Mouse (Mus musculus): ENCODE results near the gene Rps2. TPM values are rescaled to one million over a fixed set of nuclear protein-coding genes. Genes with fewer than 3 reads are reported as not detected.

Rps2 gene
- polyA plus RNA-seq (2012; rRNA removed) = 3,267 and 3,407 TPM in 2 replicates

DNA sequence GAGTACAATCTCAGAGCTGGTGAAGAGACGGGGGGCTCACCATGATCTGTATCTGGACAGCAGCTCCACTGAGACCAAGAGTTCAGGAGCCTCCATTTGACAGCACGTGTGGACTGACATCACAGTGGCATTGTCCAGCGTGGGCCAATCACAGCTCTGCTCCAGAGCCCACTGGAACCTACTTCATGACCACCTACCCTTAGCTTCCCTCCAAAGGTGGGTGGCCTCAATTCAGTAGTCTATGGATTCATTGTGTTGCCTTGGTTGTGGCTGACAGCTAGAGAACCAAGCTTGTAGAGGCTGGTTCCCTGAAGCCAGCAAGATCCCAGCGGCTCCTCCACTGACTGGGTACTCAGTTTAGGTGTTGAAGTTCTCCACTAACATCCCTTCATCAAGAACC is at the start of gene Rps2, which contains the start of gene Rnf151:
Rps2 (plus strand) TSS at position 174 of the 400 bp plus-strand sequence.
Rnf151 (minus strand) TSS at position 121 of the 400 bp plus-strand sequence.

DNA sequence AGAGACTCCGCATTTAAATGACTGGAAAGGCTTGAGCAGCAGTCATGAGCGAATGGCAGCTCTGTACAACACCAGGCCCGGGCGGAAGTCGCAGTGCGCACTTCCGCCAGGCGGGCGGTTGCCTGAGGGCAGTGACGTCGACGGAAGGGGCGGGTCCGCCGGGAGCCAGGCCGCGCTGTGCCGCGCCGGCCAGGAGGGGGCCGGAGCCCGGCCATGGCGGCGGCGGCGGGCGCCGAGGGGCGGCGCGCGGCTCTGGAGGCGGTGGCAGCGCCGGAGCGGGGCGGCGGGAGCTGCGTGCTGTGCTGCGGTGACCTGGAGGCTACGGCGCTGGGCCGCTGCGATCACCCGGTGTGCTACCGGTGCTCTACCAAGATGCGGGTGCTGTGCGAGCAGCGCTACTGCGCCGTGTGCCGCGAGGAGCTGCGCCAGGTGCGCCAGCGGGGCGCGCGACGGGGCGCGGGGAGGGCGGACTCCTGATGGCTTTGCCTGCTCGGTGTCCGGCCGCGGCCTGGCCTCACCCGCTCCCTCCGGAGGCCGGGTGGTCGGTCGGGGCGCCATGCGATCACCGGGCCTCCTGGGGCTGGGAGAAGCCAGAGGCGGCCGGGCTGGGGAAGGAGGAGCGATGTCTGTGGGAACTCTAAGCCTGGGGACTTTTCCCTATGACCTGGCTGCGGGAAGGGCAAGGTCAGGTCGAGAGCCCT is 48.2 kb upstream of the Rps2 start, which contains the start of gene Zfp598:
Zfp598 (plus strand) TSS at position 143 of the 701 bp plus-strand sequence.

DNA sequence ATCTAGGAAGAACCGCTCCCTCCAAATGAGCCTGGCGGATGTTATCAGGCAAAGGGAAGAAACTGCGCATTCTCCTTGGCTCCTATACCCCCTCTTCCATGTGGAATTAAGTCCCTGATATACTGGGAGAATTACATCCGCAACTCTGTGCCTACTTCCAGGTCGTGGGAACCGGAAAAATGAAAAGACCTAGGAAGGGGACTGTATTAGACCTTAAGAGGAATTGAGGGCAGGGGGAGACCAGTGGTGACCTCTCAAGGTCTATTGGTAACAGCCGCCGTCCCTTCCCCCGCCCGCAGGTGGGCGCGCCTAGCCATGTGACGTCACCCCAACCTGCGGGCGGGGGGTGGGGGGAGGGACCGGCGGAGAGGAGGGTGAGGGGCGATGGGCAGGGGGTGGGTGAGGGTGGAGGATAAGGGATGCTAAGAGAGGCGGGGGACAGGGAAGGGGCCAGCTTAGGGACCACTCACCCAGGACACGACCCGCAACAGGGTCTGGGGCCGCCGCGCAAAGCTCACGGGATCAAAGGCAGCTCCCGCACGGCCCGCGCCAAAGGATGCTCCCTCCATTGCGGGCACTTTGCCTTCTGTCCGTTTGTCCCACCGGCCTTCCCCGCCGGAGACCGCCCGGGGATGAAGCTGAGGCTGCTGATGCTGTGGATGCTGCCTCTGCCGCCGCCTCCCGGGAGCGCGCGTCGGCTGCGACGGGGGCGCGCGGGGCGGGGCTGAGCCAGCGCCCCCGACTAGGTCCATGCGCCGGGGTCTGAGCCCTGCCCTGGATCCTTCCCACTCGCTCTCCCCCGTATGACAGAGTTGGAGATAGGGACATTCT is 28.4 kb upstream of the Rps2 start, which contains the start of gene Syngr3:
Syngr3 (minus strand) TSS at position 705 of the 831 bp plus-strand sequence.

DNA sequence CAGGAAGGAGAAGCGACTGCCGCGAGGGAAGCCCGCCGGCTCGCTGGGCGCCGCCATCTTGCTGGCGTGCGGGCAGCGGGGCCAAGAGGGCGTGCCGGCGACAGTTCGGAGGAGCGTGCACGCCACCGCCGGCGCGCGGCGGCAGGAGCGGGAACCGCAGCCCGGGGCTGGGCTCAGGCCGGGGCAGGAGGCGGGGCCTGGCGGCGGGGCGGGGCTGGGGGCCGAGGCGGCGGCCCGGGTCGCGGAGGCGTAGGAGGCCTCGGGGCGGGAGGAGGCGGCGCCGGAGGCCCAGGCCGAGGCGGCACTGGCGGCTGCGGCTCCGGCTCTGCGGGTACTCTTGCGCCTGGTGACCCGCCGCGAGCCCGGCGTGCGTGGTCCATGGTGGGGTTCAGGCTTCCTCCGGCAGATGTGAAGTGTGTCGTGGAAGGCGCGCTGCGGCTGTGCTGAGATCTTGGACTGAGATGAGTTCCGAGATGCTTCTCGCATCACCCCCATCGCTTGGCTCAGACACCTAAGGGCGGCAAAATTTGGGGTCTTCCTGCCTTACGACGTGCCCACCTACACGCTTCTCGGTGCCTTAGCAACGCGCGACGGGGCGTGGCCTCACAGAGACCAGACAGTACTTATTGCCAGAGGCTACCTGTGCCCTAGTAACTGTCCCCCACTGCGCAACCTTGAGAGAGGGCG is 21.8 kb upstream of the Rps2 start, which contains the start of the genes Gfer and Noxo1:
Gfer (minus strand) TSS at position 146 of the 687 bp plus-strand sequence.
Noxo1 (plus strand) TSS at position 224 of the 687 bp plus-strand sequence.

DNA sequence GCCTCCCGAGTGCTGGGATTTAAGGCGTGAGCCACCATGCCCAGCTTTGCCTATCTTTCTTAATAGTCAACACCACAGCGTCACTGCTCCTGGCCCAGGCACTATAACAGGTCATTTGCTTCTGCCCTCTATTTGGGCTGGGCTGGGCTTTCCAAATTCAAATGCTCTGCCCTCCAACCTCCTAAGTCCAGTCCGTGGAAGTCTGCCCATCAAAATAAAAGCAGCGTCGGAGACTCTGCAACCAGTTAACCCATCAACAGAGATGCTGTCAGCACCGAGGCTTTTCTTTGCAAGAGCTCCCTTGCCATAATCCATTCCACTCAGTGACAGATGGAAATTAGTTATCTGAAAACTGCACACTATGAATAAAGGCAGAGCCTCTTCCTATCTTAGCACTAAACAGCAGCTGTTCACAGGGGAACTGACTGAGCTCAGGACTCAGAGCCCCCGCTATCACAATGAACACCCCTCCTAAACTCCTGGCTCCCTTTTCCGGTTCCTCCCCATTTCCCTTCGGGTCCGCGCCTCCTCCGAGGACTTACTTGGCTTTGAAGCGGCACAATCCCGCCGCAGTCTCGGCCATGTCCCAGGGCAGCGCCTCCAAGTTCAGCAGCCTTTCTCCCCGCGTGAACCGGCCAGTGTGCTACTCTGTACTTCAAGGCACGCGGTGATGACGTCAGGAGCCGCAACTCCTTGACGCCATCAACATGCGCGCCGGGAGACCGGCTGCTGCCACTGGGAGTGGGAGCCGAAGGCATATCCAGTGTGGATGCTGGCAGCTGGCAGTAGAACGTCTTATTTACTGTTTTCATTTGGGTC is 10.7 kb upstream of the Rps2 start, which contains the start of gene Tbl3:
Tbl3 (minus strand) TSS at position 679 of the 819 bp plus-strand sequence.

DNA sequence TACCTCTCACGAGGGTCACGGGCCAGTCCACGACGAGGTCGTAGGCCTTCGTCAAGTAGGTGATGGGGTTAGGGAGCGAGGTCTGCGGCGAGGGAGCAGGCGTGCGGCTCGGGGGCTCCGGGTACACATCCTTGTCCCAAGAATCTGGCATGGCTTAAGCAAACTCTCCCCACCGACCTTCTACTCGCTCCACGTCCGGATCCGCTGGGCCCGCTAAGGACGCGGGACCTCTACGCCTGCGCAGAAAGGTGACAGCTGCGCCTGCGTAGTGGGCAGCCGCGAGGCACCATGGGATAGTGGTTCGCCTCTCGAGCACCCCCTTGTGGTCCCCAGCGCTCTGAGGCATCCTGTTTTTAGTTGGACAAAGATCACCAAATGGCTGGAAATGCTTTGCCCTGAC is 6.3 kb downstream of the Rps2 start, which contains the start of gene Ndufb10:
Ndufb10 (minus strand) TSS at position 295 of the 400 bp plus-strand sequence.

DNA sequence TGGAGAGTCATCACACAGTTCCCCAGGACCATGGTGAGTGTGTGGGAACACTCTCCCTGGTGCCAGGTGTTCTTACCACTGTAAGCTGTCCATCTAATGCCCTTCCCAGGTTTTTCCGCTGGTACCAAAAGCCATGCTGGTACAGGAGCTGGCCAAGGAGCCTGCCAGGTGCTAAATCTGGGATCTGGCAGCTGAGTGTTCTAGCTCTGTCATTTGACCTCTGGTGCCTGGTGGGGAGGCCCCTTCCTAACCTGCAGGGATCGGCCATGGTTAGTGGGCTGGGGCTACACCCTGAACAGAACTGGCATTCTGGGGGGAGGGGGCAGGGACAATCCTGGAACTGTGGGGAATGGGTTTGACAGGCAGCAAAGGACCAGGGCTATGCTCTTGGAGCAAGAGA is 9.7 kb downstream of the Rps2 start, which contains the start of gene Rpl3l:
Rpl3l (plus strand) TSS at position 203 of the 400 bp plus-strand sequence.

DNA sequence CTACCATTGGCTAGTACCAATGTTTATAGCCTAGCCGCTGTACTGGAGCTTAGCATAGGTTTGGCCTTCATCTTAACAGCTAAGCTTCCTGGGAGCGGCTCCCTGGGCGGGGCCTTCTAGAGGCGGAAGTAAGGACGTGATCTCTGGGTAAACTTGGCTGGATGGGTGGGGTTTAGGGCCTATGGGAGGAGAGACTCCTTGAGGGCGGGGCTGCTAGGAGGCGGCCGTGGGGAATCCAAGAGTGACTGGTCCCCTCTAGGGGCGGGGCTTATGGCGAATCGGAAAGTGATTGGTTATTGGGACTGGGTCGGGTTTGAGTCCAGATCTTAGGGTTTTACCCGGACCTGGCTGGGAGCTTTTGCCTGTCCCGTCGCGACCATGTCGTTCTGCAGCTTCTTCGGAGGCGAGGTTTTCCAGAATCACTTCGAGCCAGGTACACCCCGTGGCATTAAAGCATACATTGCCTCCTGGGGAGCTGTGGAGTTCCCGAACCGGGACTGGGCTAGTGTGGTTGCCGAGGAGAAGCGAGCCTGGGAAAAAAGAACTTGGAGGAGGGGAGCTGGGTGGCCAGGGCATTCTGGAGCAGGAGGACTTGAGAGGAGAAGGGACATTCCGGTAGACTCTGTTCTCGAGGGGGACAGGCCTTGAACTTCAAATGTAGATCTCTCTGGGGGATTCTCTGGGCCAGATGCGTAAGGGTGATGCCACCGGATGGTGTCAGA is 18.6 kb downstream of the Rps2 start, which contains the start of gene Msrb1:
Msrb1 (plus strand) TSS at position 313 of the 722 bp plus-strand sequence.

DNA sequence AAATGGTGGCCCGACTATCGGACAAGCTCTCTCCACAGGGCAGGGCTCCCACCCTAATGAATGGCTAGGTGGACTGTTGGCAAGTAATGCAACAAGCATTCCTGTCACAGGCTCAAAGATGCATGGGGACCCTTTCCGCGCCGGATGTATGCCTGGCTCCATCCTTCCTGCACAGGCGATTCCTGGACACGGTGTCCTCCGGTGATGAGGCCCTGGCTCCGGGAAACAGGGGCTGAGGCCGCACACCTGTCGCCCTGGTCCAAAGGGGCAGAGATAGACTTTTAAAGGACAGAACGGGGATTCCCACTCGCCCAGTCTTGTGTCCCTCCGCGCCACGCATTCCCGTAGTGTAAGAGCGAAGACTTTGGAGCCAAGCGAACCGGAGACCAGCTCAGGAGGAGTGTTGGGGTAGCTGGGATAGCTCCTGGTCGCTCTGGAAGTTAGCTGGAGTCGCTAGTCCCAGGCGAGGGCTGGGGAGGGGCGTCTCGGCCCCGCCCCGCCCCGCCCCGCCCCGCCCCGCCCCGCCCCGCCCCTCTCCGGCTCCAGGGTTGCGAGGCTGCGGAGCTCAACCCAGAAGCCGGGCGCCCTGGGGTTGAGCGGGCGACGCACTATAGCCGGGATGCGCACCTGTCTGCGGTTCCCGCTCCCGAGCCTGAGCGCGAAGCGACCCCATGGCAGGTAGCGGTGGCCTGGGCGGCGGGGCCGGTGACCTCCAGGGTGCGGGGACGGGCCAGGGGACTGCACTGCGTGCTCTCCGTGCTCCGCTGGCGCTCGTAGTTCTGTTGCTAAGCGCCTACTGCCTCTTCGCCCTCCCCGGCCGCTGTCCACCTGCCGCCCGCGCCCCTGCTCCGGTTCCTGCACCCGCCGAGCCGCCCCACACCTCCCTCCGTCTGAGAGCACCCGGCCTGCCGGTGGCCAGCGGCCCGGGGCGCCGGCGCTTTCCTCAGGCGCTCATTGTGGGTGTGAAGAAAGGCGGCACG is 34.8 kb downstream of the Rps2 start, which contains the start of gene Hs3st6:
Hs3st6 (plus strand) TSS at position 574 of the 980 bp plus-strand sequence.

Other genes starting within 250 kb of the Rps2 start
- gene E4f1, start 247.8 kb upstream of the Rps2 start, polyA plus RNA-seq (2012; rRNA removed) = 86.5 and 103 TPM in 2 replicates
- gene Pgp, start 247.7 kb upstream of the Rps2 start, polyA plus RNA-seq (2012; rRNA removed) = 161 and 194 TPM in 2 replicates
- 2.0 and 2.5 TPM in 2 replicates for gene Bricd5, start 244.2 kb upstream of the Rps2 start, polyA plus RNA-seq (2012; rRNA removed)
- gene Mlst8, start 239.0 kb upstream of the Rps2 start, polyA plus RNA-seq (2012; rRNA removed) = 45.6 and 60.0 TPM in 2 replicates
- gene Caskin1, start 229.5 kb upstream of the Rps2 start, polyA plus RNA-seq (2012; rRNA removed) = 1.5 and 1.7 TPM in 2 replicates
- gene Traf7, start 190.2 kb upstream of the Rps2 start, polyA plus RNA-seq (2012; rRNA removed) = 179 and 213 TPM in 2 replicates
- 0.26 and 1.8 TPM in 2 replicates for gene Rab26, start 183.9 kb upstream of the Rps2 start, polyA plus RNA-seq (2012; rRNA removed)
- 80.1 and 86.9 TPM in 2 replicates for gene Pkd1, start 168.3 kb upstream of the Rps2 start, polyA plus RNA-seq (2012; rRNA removed)
- 126 and 137 TPM in 2 replicates for gene Tsc2, start 85.5 kb upstream of the Rps2 start, polyA plus RNA-seq (2012; rRNA removed)
- 8.2 and 8.6 TPM in 2 replicates for gene Nthl1, start 85.4 kb upstream of the Rps2 start, polyA plus RNA-seq (2012; rRNA removed)
- gene Slc9a3r2, start 67.8 kb upstream of the Rps2 start, polyA plus RNA-seq (2012; rRNA removed) = 81.0 and 93.6 TPM in 2 replicates
- gene Npw, start 59.7 kb upstream of the Rps2 start, polyA plus RNA-seq (2012; rRNA removed) = 0.44 and 0.66 TPM in 2 replicates
- 124 and 127 TPM in 2 replicates for gene Zfp598, start 48.4 kb upstream of the Rps2 start, polyA plus RNA-seq (2012; rRNA removed)
- 4.1 and 4.6 TPM in 2 replicates for gene Syngr3, start 28.2 kb upstream of the Rps2 start, polyA plus RNA-seq (2012; rRNA removed)
- 59.1 and 69.9 TPM in 2 replicates for gene Gfer, start 22.0 kb upstream of the Rps2 start, polyA plus RNA-seq (2012; rRNA removed)
- gene Noxo1, start 21.9 kb upstream of the Rps2 start, polyA plus RNA-seq (2012; rRNA removed) = 235 and 246 TPM in 2 replicates
- gene Tbl3, start 10.5 kb upstream of the Rps2 start, polyA plus RNA-seq (2012; rRNA removed) = 43.3 and 49.1 TPM in 2 replicates
- gene Rnf151, start 53 bp upstream of the Rps2 start, polyA plus RNA-seq (2012; rRNA removed) = not detected in 2 replicates
- gene Ndufb10, start 6.4 kb downstream of the Rps2 start, polyA plus RNA-seq (2012; rRNA removed) = 285 and 351 TPM in 2 replicates
- 0.10 and 0.13 TPM in 2 replicates for gene Rpl3l, start 9.7 kb downstream of the Rps2 start, polyA plus RNA-seq (2012; rRNA removed)
- gene Msrb1, start 18.5 kb downstream of the Rps2 start, polyA plus RNA-seq (2012; rRNA removed) = 91.4 and 133 TPM in 2 replicates
- 0.24 and 0.30 TPM in 2 replicates for gene Hs3st6, start 34.9 kb downstream of the Rps2 start, polyA plus RNA-seq (2012; rRNA removed)
- gene Meiob, start 86.2 kb downstream of the Rps2 start, polyA plus RNA-seq (2012; rRNA removed) = not detected in 2 replicates
- gene Hagh, start 122.0 kb downstream of the Rps2 start, polyA plus RNA-seq (2012; rRNA removed) = 165 and 180 TPM in 2 replicates
- gene Fahd1, start 132.2 kb downstream of the Rps2 start, polyA plus RNA-seq (2012; rRNA removed) = 34.9 and 43.1 TPM in 2 replicates
- gene Igfals, start 147.9 kb downstream of the Rps2 start, polyA plus RNA-seq (2012; rRNA removed) = 4.1 and 4.8 TPM in 2 replicates
- gene Nubp2, start 168.2 kb downstream of the Rps2 start, polyA plus RNA-seq (2012; rRNA removed) = 28.4 and 29.3 TPM in 2 replicates
- gene Spsb3, start 168.5 kb downstream of the Rps2 start, polyA plus RNA-seq (2012; rRNA removed) = 112 and 128 TPM in 2 replicates
- gene Eme2, start 177.0 kb downstream of the Rps2 start, polyA plus RNA-seq (2012; rRNA removed) = 40.2 and 43.2 TPM in 2 replicates
- 233 and 246 TPM in 2 replicates for gene Mrps34, start 177.0 kb downstream of the Rps2 start, polyA plus RNA-seq (2012; rRNA removed)
- 66.8 and 90.4 TPM in 2 replicates for gene Nme3, start 178.4 kb downstream of the Rps2 start, polyA plus RNA-seq (2012; rRNA removed)
- gene Mapk8ip3, start 218.9 kb downstream of the Rps2 start, polyA plus RNA-seq (2012; rRNA removed) = 75.9 and 79.6 TPM in 2 replicates
- 11.4 and 19.2 TPM in 2 replicates for gene Jpt2, start 242.6 kb downstream of the Rps2 start, polyA plus RNA-seq (2012; rRNA removed)

Data from colon, adult 2 months (tissue).